Mouse (Mus musculus): ENCODE measurements around the gene Wipf3. TPM values are rescaled to one million over a fixed set of nuclear protein-coding genes. Genes with fewer than 3 reads are reported as not detected.

Wipf3 gene
- polyA plus RNA-seq, 1 experiment from 2014 or later, result 1.4 TPM

- no peak for ATAC-seq (replicated peaks; ENCODE audit: low FRiP score, low read depth)
- Histone ChIP-seq H3K9ac (ENCODE audit: low read depth, low read length) (no peak overlapping the region), H3K27me3 (ENCODE audit: insufficient read depth, low read length) (0 out of 2 replicates have a peak, but pooled peaks cover 3% of the 10 kb centered on the region), H3K36me3 (ENCODE audit: insufficient read depth, low read length) (no peaks in the 10 kb centered on the region), H3K9me3 (replicated peaks; ENCODE audit: low read length) (no peaks in the 10 kb centered on the region), H3K4me3 (replicated peaks; ENCODE audit: low read depth, low read length) (no peak overlapping the region), H3K4me2 (ENCODE audit: low read length) (no peak overlapping the region), H3K4me1 (replicated peaks; ENCODE audit: insufficient read depth, low read length) (no peaks in the 10 kb centered on the region), H3K27ac (no peak overlapping the region)
- TF ChIP-seq CTCF (IDR thresholded peaks at IDR 0.05; ENCODE audit: low read depth), result no peak
- DNase-seq (ENCODE audit: low spot score), result no peak
- 45% methylated on average over 7 of the region's 7 CpGs for WGBS
Measured at GRCm38 (mm10) chr6:54435663-54436062, 6.3 kb downstream of the Wipf3 start.

GRCm38 (mm10) chr6:54436286-54436685 is 6.9 kb downstream of the Wipf3 start:
- Histone ChIP-seq H3K4me2 (ENCODE audit: low read length) (no peak overlapping the region), H3K9me3 (replicated peaks; ENCODE audit: low read length) (no peaks in the 10 kb centered on the region), H3K36me3 (ENCODE audit: insufficient read depth, low read length) (no peaks in the 10 kb centered on the region), H3K4me3 (replicated peaks; ENCODE audit: low read depth, low read length) (no peak overlapping the region), H3K27me3 (ENCODE audit: insufficient read depth, low read length) (no peaks in the 10 kb centered on the region), H3K4me1 (replicated peaks; ENCODE audit: insufficient read depth, low read length) (no peaks in the 10 kb centered on the region), H3K9ac (ENCODE audit: low read depth, low read length) (no peak overlapping the region), H3K27ac (no peak overlapping the region)
- 70% methylated on average over 5 of the region's 5 CpGs for WGBS
- ATAC-seq (replicated peaks; ENCODE audit: low FRiP score, low read depth) (no peak), DNase-seq (ENCODE audit: low spot score) (no peak)
- no peak for TF ChIP-seq CTCF (IDR thresholded peaks at IDR 0.05; ENCODE audit: low read depth)

GRCm38 (mm10) chr6:54438510-54438909 is 9.1 kb downstream of the Wipf3 start:
- WGBS, result 64% methylated on average over 4 of the region's 4 CpGs

GRCm38 (mm10) chr6:54440658-54441057 is 11.3 kb downstream of the Wipf3 start:
- no peaks in the 10 kb centered on the region for H3K4me1 ChIP-seq (replicated peaks; ENCODE audit: insufficient read depth, low read length)
- H3K9ac ChIP-seq (ENCODE audit: low read depth, low read length), result no peak overlapping the region
- DNase-seq (ENCODE audit: low spot score) (no peak), ATAC-seq (replicated peaks; ENCODE audit: low FRiP score, low read depth) (no peak)
- no peak overlapping the region for H3K4me2 ChIP-seq (ENCODE audit: low read length)
- no peak overlapping the region for H3K27ac ChIP-seq
- no peaks in the 10 kb centered on the region for H3K36me3 ChIP-seq (ENCODE audit: insufficient read depth, low read length)
- H3K27me3 ChIP-seq (ENCODE audit: insufficient read depth, low read length), result no peaks in the 10 kb centered on the region
- no peak for TF ChIP-seq CTCF (IDR thresholded peaks at IDR 0.05; ENCODE audit: low read depth)
- 96% methylated on average over 6 of the region's 6 CpGs for WGBS
- H3K9me3 ChIP-seq (replicated peaks; ENCODE audit: low read length), result no peaks in the 10 kb centered on the region
- no peak overlapping the region for H3K4me3 ChIP-seq (replicated peaks; ENCODE audit: low read depth, low read length)

More at GRCm38 (mm10) chr6:54438510-54438909, 9.1 kb downstream of the Wipf3 start:
- TF ChIP-seq CTCF (IDR thresholded peaks at IDR 0.05; ENCODE audit: low read depth), result no peak
- H3K9me3 ChIP-seq (replicated peaks; ENCODE audit: low read length), result no peaks in the 10 kb centered on the region
- H3K4me1 ChIP-seq (replicated peaks; ENCODE audit: insufficient read depth, low read length), result no peaks in the 10 kb centered on the region
- ATAC-seq (replicated peaks; ENCODE audit: low FRiP score, low read depth) (no peak), DNase-seq (ENCODE audit: low spot score) (no peak)
- no peak overlapping the region for H3K9ac ChIP-seq (ENCODE audit: low read depth, low read length)
- no peaks in the 10 kb centered on the region for H3K27me3 ChIP-seq (ENCODE audit: insufficient read depth, low read length)
- H3K4me2 ChIP-seq (ENCODE audit: low read length), result no peak overlapping the region
- no peak overlapping the region for H3K4me3 ChIP-seq (replicated peaks; ENCODE audit: low read depth, low read length)
- no peaks in the 10 kb centered on the region for H3K36me3 ChIP-seq (ENCODE audit: insufficient read depth, low read length)
- no peak overlapping the region for H3K27ac ChIP-seq

- Histone ChIP-seq H3K27ac (no peak overlapping the region), H3K4me1 (replicated peaks; ENCODE audit: insufficient read depth, low read length) (no peaks in the 10 kb centered on the region), H3K4me3 (replicated peaks; ENCODE audit: low read depth, low read length) (no peak overlapping the region), H3K9me3 (replicated peaks; ENCODE audit: low read length) (no peaks in the 10 kb centered on the region), H3K27me3 (ENCODE audit: insufficient read depth, low read length) (no peaks in the 10 kb centered on the region), H3K9ac (ENCODE audit: low read depth, low read length) (no peak overlapping the region), H3K36me3 (ENCODE audit: insufficient read depth, low read length) (no peaks in the 10 kb centered on the region), H3K4me2 (ENCODE audit: low read length) (no peak overlapping the region)
- WGBS, result 60% methylated on average over 4 of the region's 4 CpGs
- ATAC-seq (replicated peaks; ENCODE audit: low FRiP score, low read depth), result no peak
- no peak for TF ChIP-seq CTCF (IDR thresholded peaks at IDR 0.05; ENCODE audit: low read depth)
- DNase-seq (ENCODE audit: low spot score), result no peak
Measured at GRCm38 (mm10) chr6:54443657-54444056, 14.3 kb downstream of the Wipf3 start.

DNA sequence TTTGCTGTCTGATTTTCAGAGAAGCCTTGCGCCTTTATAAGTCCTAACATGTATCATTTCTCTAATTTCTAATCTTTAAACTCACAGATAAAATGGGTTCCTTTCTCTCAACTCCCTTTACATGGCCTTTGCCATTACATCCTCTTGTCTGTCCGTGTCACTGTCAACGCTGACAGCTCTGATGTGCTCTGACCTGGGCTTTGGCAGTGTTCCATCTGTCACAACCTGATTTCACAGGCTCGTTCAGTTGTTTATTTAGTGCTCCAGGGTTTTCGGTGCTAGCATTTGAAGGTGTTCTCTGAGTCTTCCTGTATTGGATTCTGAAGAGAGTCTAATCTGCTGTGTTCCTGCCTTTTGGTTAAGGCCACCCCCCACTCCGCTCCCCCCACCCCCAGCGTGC is 14.7 kb downstream of the Wipf3 start:
- WGBS, result 49% methylated on average over 7 of the region's 7 CpGs
- DNase-seq (ENCODE audit: low spot score) (no peak), ATAC-seq (replicated peaks; ENCODE audit: low FRiP score, low read depth) (no peak)
- H3K4me3 ChIP-seq (replicated peaks; ENCODE audit: low read depth, low read length), result no peak overlapping the region
- H3K4me2 ChIP-seq (ENCODE audit: low read length), result no peak overlapping the region
- no peaks in the 10 kb centered on the region for H3K4me1 ChIP-seq (replicated peaks; ENCODE audit: insufficient read depth, low read length)
- no peaks in the 10 kb centered on the region for H3K27me3 ChIP-seq (ENCODE audit: insufficient read depth, low read length)
- H3K27ac ChIP-seq, result no peak overlapping the region
- no peak for TF ChIP-seq CTCF (IDR thresholded peaks at IDR 0.05; ENCODE audit: low read depth)
- H3K9ac ChIP-seq (ENCODE audit: low read depth, low read length), result no peak overlapping the region
- no peaks in the 10 kb centered on the region for H3K9me3 ChIP-seq (replicated peaks; ENCODE audit: low read length)
- H3K36me3 ChIP-seq (ENCODE audit: insufficient read depth, low read length), result no peaks in the 10 kb centered on the region

GRCm38 (mm10) chr6:54445249-54445818 is 15.9 kb downstream of the Wipf3 start:
- ATAC-seq (replicated peaks; ENCODE audit: low FRiP score, low read depth) (no peak), DNase-seq (ENCODE audit: low spot score) (no peak)
- Histone ChIP-seq H3K9ac (ENCODE audit: low read depth, low read length) (no peak overlapping the region), H3K27ac (no peak overlapping the region), H3K9me3 (replicated peaks; ENCODE audit: low read length) (no peaks in the 10 kb centered on the region), H3K4me3 (replicated peaks; ENCODE audit: low read depth, low read length) (no peak overlapping the region), H3K4me2 (ENCODE audit: low read length) (no peak overlapping the region), H3K27me3 (ENCODE audit: insufficient read depth, low read length) (no peaks in the 10 kb centered on the region), H3K4me1 (replicated peaks; ENCODE audit: insufficient read depth, low read length) (no peaks in the 10 kb centered on the region), H3K36me3 (ENCODE audit: insufficient read depth, low read length) (no peaks in the 10 kb centered on the region)
- TF ChIP-seq CTCF (IDR thresholded peaks at IDR 0.05; ENCODE audit: low read depth), result no peak
- WGBS, result 75% methylated on average over 7 of the region's 7 CpGs
